Mouse (Mus musculus) urinary bladder, postnatal 14 days (tissue): ENCODE data around the gene Tmem141.

ENCODE experiments used
- DNase-seq: peaks from one replicate; pipeline ENCODE4 v3.0.0; 2021; ENCODE audit warnings: low spot score

Tmem141 gene

DNA sequence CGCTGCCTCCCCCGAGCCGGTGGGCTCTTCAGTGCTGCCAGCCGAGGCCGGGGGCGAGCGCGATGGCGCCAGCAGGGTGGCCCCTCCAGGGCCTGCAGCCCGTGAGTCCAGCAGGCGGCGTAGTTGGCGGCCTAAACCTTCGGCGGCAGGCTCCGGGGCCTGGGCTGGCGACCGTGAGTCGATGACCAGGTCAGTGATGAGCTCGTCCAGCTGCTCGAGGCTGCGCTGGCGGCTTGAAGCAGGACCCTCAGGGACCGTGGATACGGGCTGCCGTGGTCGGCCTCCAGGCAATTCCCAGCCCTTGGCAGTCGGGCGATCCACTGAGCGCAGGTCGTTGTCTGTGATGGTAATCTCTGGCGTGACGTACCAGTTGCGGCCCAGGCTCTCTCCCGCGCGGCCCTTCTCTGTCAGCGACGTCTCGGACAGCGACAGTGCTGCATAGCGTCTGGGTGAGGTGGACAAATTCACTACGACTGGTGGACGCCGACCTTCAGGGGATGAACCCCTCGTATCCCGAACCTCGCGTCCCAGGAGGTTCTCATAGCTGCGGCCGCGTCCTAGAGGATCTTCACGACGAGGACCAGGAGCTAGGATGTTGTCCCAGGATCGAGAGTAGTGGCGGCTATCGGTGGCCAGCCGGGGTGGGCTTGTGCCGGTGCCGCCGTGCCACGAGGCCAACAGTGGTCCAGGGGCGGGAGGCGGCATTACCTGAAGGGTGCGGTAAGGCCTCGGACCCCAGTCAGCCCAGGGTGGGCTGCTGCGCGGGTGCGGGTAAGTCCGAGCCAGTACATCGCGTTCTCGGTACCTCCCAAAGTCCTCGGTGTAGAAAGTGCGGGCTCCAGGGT is 43.6 kb downstream of the Tmem141 start:
- DNase-seq = no peak

DNA sequence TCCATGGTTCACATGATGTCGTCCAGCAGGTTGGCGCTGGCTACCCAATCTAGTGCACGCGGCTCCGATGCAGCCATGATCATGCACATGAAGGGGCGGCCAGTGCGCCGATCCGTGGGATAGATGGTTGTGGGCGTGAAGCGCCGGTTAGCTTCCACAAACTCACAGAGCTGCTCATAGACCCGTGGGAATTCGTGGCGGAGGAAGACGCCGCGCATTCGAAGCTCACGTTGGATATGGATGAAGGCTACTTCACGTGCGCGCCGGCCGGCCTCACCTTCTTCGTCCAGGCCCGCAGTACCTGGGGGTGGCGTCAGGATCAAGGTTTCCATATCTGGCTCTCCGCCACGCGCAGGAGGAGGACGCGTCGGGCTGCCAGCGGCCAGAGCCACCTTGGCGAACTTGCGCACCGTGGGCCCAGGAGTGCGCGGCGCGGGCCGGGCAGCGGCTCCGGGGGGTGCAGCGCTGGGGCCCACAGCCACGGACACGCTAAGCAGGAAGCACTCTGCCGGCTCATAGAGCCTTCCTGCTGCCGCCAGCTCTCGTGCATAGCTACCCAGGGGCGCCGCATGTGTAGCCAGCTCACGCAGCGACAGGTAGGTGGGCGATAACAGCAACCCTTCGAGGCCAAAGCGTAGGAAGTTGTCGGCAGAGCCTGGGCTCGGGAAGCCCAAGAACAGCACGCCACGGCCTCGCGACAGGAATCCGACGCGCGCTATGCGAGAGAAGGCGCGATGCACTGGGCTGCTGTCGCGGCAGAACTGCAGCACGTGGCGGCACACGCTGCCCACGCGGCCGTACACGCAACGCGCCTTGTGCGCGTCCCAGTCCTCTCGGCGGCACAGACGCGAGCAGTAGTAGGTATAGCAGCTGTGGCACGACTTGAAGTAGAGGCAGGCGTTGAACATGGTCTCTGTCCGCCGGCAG is 44.6 kb downstream of the Tmem141 start:
- DNase-seq = no peak

DNA sequence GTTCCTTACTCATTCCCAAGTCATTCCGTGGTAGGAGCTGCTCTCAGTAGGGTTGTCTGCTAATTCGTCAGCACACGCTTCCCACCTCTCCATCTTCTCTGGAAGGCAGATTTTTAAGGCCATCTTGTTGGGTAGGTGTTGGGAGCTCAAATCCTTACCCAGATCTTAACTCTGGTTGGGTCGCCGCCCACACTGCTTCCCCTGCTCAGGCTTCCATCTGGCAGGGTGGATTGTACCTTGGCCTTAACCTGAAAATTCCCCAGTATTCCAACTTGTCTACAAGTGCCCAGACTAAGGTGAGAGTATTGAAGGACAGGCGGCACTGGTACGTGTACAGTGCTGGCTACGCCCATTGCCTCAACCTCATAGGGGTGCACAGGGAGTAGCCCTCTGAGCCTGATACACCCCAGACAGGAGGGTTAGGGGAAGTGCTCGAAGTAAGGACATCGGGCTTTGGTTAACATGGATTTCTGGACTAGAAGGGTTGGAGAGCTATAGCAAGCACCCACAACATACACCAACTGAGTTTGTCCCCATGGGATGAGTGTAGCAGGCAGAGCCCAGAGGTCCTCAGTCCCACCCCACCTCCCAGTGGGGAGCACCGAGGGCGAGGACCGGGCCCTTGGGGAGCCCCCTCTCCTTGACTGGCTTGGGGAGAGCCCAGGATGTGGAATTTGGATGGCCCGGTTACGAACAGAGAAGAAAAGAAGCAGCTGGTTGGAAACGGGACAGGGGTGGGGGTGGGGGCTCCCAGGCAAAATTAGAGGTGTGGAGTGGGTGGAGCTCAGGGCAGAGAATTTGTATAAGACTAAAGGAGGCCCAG is 45.6 kb downstream of the Tmem141 start:
- DNase-seq = no peak

DNA sequence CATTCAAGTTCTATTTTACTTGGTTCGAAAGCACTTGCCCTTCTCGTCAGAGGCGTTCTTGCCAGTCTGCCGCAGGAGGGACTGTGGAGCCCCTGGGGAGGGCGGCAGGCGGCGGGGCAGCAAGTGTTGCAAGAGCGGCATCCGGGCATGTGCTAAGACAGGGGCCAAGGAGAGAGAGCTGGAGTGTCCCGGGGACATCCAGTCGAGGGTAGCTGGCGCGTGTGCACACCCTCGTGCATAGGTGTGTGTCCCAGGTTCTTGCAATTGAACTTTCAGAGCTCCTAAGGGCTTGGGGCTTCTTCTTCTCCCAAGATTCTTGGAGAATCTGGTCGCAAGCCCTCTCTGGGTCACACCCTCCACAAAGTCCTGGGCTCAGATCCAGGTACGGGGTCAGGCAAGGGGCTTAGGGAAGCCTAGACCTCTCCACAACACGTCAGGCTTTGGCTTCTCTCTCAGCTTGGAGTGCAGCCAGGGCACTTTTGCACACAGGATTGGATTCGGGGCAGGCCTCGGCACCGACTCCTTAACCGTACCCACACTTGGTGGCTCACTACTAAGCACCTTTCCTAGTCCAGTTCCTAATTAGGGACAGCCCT is 46.3 kb downstream of the Tmem141 start:
- DNase-seq = no peak

DNA sequence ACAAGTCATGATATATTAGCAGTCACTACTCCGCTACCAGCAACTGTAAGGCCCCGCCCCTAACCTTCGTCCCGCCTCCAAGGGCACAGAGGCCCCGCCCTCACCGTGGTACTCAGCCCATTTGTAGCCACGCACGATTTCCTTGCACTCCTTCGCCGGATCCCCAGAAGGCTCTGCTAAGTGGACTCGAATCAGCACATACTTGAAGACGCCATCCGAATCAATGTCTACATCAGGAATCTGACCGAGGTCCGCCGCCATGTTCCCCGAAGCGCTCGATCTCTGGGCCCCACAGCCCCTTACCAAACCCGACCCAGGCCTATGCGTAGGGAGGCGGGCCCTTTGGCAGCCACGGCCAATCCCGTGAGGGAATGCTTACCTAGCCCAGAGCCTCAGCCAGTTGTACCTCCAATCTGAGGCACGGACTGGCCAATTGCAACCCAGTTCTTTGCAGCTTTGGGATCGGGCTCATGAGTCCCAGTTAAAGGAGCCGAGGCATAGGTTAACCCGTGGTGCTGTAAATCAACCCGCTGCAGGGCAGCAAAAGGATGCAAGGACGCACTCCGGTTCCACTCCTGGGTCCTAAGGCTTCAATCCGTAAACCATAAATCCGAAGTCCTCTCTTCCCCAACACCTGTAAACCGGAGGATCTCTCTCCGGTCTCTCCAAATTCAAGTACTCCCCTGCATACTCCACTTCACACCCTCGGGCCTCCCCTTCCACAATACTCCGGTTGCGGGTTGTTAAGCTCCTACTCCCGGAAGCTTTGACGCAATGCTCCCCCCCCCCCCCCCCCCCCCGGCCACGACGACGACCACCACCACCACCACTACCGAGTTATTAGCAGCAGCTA is 47.0 kb downstream of the Tmem141 start, which contains the start of the genes Mamdc4 and Phpt1:
Gene Mamdc4 (minus strand): TSS at position 267 of the 853 bp plus-strand sequence.
Gene Phpt1 (minus strand): TSS at position 646 of the 853 bp plus-strand sequence.
- peak; percentile 96 for DNase-seq

DNA sequence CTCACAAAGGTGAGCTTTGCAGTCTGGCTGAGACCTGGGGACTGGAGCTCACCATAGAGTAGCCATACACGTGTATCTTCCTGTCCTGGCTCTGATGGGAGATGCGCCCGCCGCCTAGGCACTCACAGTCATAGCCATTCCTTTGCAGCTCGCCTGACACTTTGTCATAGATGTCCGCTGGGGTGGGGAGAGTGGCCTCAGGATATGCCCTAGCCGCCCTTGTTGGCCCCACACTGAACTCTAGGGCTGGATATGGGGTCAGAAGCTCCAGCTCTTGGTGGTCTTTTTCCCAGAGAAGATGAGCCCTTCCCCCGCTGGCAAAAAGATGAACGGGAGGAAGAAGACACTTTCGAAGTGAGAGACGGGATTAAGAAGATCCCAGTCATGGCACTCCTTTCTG is 47.7 kb downstream of the Tmem141 start:
- no peak for DNase-seq

DNA sequence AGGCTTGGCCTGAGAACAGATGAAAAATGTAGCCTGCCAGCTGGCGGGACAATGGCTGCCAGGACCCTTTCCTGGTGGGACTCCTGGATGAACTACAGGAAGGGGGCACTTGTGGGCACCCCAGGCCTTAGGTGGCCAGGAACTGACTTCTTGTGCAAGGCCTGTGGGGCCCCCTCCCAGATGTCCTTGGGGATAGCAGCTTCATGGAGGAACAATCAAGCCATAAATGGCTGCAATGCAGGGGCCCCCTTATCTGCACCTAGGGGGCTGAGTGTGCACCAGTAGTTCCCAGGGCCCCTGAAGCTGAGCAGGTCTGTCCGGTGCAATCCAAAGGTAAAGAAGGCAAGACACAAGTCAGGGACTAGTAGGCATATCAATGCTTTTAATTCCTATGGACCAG is 48.7 kb downstream of the Tmem141 start:
- no peak for DNase-seq

DNA sequence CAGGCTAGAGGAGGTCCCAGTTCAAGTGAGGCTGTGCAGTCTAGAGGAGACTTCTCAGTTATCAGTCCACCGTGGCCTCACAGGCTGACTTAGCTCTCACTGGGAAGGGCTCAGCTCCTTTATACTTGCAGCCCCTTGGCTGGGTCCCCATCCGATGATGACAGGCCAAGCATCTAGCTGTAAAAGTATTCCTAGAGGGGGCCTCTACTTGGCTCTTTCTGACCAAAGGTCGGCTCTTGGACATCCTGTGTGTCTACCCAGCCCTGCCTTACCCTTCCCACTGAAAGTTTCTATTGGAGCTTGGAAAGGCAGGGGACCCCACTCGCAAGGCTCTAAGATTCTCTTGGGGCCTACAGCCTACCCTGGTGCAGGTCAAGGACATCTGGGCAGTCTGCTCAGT is 50.6 kb downstream of the Tmem141 start:
- no peak for DNase-seq
